In genomic region chr5:113126476-113126875, GRCm38 (mm10) we compare ENCODE assay signal across 26 mouse cellular contexts. TPM values are rescaled to one million over a fixed set of nuclear protein-coding genes. Genes with fewer than 3 reads are reported as not detected.
DNase-seq lines count a peak whose midpoint lies in the region; ATAC-seq and TF ChIP-seq lines count a peak whose summit lies in the region.
"Had no signal": no experiment of that assay in that cellular context is flagged by ENCODE, and none has a peak within 500 bp of the region (broad histone marks: within the 10 kb centered on the region; RNA-seq: fewer than 3 reads in every experiment).

No protein-coding gene starts in this region.

- peak; percentile 56 for DNase-seq in forebrain, postnatal 0 days
- no peak for DNase-seq in forebrain, embryonic 14.5 days (ENCODE audit: low spot score)
- DNase-seq in layer of hippocampus, adult 2 months (ENCODE audit: low spot score in 2 of 2) = peak; percentile 71 to 76
- peak; percentile 63 to 73 for DNase-seq in layer of hippocampus, postnatal 36 days
- no peak for DNase-seq in lung, postnatal 10 days
- DNase-seq: adrenal gland, postnatal 10 days; cerebellum, adult 11-12 months; cerebellum, adult 9-10 months; cerebellum, postnatal 25 days; gastrocnemius, postnatal 25 days; heart, adult 11 months; heart, postnatal 36 days had no signal

- no peaks in the 10 kb centered on the region for H3K9me3 ChIP-seq in forebrain, postnatal 0 days (ENCODE audit: low read length)
- no peaks in the 10 kb centered on the region for H3K9me3 ChIP-seq in forebrain, embryonic 14.5 days (replicated peaks; ENCODE audit: control insufficient read depth, low read length)
- H3K9me3 ChIP-seq in kidney, embryonic 15.5 days (replicated peaks) = no peaks in the 10 kb centered on the region
- H3K9me3 ChIP-seq in kidney, embryonic 14.5 days (ENCODE audit: control insufficient read depth, low read length) = no peaks in the 10 kb centered on the region
- H3K9me3 ChIP-seq: embryonic facial prominence, embryonic 12.5 days; forebrain, embryonic 13.5 days; heart, embryonic 13.5 days; hindbrain, embryonic 12.5 days had no signal

- H3K9ac ChIP-seq in forebrain, postnatal 0 days = no peak overlapping the region
- no peak overlapping the region for H3K9ac ChIP-seq in forebrain, embryonic 14.5 days (ENCODE audit: low read length)
- no peak overlapping the region for H3K9ac ChIP-seq in kidney, embryonic 15.5 days
- H3K9ac ChIP-seq in kidney, embryonic 14.5 days (ENCODE audit: low read depth, low read length) = no peak overlapping the region
- H3K9ac ChIP-seq: embryonic facial prominence, embryonic 12.5 days; forebrain, embryonic 13.5 days; heart, embryonic 13.5 days; hindbrain, embryonic 12.5 days had no signal

- ATAC-seq in forebrain, postnatal 0 days = 0 out of 2 replicates have a peak, but pooled peaks have one; percentile 42
- no peak for ATAC-seq in forebrain, embryonic 14.5 days
- ATAC-seq in kidney, embryonic 15.5 days (replicated peaks; ENCODE audit: low FRiP score) = no peak
- no peak for ATAC-seq in kidney, embryonic 14.5 days (ENCODE audit: low FRiP score, low TSS enrichment)
- ATAC-seq: forebrain, embryonic 13.5 days; hindbrain, postnatal 0 days had no signal

- H3K4me2 ChIP-seq in forebrain, postnatal 0 days (ENCODE audit: low read depth) = no peak overlapping the region
- no peak overlapping the region for H3K4me2 ChIP-seq in forebrain, embryonic 14.5 days (ENCODE audit: low read length)
- no peak overlapping the region for H3K4me2 ChIP-seq in kidney, embryonic 15.5 days
- H3K4me2 ChIP-seq in kidney, embryonic 14.5 days (replicated peaks; ENCODE audit: low read depth, low read length) = no peak overlapping the region
- H3K4me2 ChIP-seq: embryonic facial prominence, embryonic 12.5 days; forebrain, embryonic 13.5 days; heart, embryonic 13.5 days; hindbrain, embryonic 12.5 days had no signal

- H3K36me3 ChIP-seq in forebrain, postnatal 0 days (ENCODE audit: insufficient read depth) = no peaks in the 10 kb centered on the region
- no peaks in the 10 kb centered on the region for H3K36me3 ChIP-seq in forebrain, embryonic 14.5 days (ENCODE audit: control insufficient read depth, insufficient read depth, low read length)
- no peaks in the 10 kb centered on the region for H3K36me3 ChIP-seq in kidney, embryonic 15.5 days
- H3K36me3 ChIP-seq in kidney, embryonic 14.5 days (ENCODE audit: control insufficient read depth, insufficient read depth, low read length) = no peaks in the 10 kb centered on the region
- H3K36me3 ChIP-seq: embryonic facial prominence, embryonic 12.5 days; hindbrain, embryonic 12.5 days had no signal

- H3K27me3 ChIP-seq in forebrain, postnatal 0 days (ENCODE audit: insufficient read depth, low read length) = no peaks in the 10 kb centered on the region
- no peaks in the 10 kb centered on the region for H3K27me3 ChIP-seq in forebrain, embryonic 14.5 days (replicated peaks; ENCODE audit: control insufficient read depth, insufficient read depth, low read length)
- H3K27me3 ChIP-seq in kidney, embryonic 15.5 days = no peaks in the 10 kb centered on the region
- H3K27me3 ChIP-seq in kidney, embryonic 14.5 days (ENCODE audit: control insufficient read depth, insufficient read depth, low read length) = no peaks in the 10 kb centered on the region
- H3K27me3 ChIP-seq: embryonic facial prominence, embryonic 12.5 days; forebrain, embryonic 13.5 days; heart, embryonic 13.5 days; hindbrain, embryonic 12.5 days had no signal

- H3K27ac ChIP-seq in forebrain, postnatal 0 days (ENCODE audit: low read depth, low read length) = no peak overlapping the region
- no peak overlapping the region for H3K27ac ChIP-seq in forebrain, embryonic 14.5 days (ENCODE audit: low read depth, low read length)
- H3K27ac ChIP-seq in kidney, embryonic 15.5 days = 0 out of 2 replicates have a peak overlapping the region, but pooled peaks have one; percentile 48
- H3K27ac ChIP-seq in kidney, embryonic 14.5 days (ENCODE audit: low read depth, low read length) = no peak overlapping the region
- H3K27ac ChIP-seq in layer of hippocampus, adult 2 months = peak overlapping the region; percentile 68; the same call in 1 of the 2 replicates
- H3K27ac ChIP-seq: forebrain, embryonic 13.5 days; hindbrain, embryonic 12.5 days; hindbrain, postnatal 0 days had no signal

- peaks cover 10% of the 10 kb centered on the region; the same call in 1 of the 2 replicates for H3K4me1 ChIP-seq in forebrain, postnatal 0 days (ENCODE audit: insufficient read depth)
- peaks cover 8% of the 10 kb centered on the region; the same call in 1 of the 2 replicates for H3K4me1 ChIP-seq in forebrain, embryonic 14.5 days (ENCODE audit: control insufficient read depth, insufficient read depth, low read length)
- peaks cover 59% of the 10 kb centered on the region for H3K4me1 ChIP-seq in kidney, embryonic 15.5 days
- H3K4me1 ChIP-seq in kidney, embryonic 14.5 days (ENCODE audit: control insufficient read depth, insufficient read depth, low read length) = peaks cover 22% of the 10 kb centered on the region

- TF ChIP-seq CTCF in forebrain, postnatal 0 days (IDR thresholded peaks at IDR 0.05; ENCODE audit: low read depth) = no peak
- TF ChIP-seq CTCF in layer of hippocampus, adult 2 months (conservative IDR thresholded peaks at IDR 0.05) = no peak

- H3K4me3 ChIP-seq in forebrain, postnatal 0 days (ENCODE audit: low read depth, low read length) = no peak overlapping the region
- no peak overlapping the region for H3K4me3 ChIP-seq in forebrain, embryonic 14.5 days (ENCODE audit: low read depth, low read length)
- no peak overlapping the region for H3K4me3 ChIP-seq in kidney, embryonic 15.5 days (replicated peaks)
- H3K4me3 ChIP-seq in kidney, embryonic 14.5 days (ENCODE audit: low read length) = no peak overlapping the region
- H3K4me3 ChIP-seq in layer of hippocampus, adult 2 months = no peak overlapping the region
- H3K4me3 ChIP-seq: embryonic facial prominence, embryonic 12.5 days; forebrain, embryonic 13.5 days; heart, embryonic 13.5 days; hindbrain, embryonic 12.5 days had no signal

- 84% methylated on average over 12 of the region's 12 CpGs for WGBS in forebrain, postnatal 0 days
- 92% methylated on average over 12 of the region's 12 CpGs for WGBS in forebrain, embryonic 14.5 days
- 86% methylated on average over 12 of the region's 12 CpGs for WGBS in kidney, embryonic 15.5 days
- 86% methylated on average over 12 of the region's 12 CpGs for WGBS in kidney, embryonic 14.5 days

RNA-seq across cellular contexts. Expression of gene Crybb3, which starts 45.1 kb away (rescaled TPM):
- total RNA-seq in forebrain, postnatal 0 days (2014; rRNA removed) = 0.81 and 2.0 TPM in 2 replicates
- 1.6 and 1.7 TPM in 2 replicates for polyA plus RNA-seq in forebrain, postnatal 0 days (2015; fragmentation: Nextera tagmentation; extraction: Ambion mirVana)
- 0.48 and 0.70 TPM in 2 replicates for polyA plus RNA-seq in forebrain, embryonic 14.5 days (2014; fragmentation: Nextera tagmentation; extraction: Ambion mirVana)
- 1.1 and 1.2 TPM in 2 replicates for polyA plus RNA-seq in kidney, embryonic 15.5 days (2015; fragmentation: Nextera tagmentation; extraction: Ambion mirVana)
- polyA plus RNA-seq in kidney, embryonic 14.5 days (2014; fragmentation: Nextera tagmentation; extraction: Ambion mirVana) = 0.47 and 1.8 TPM in 2 replicates
- total RNA-seq in layer of hippocampus, adult 2 months (2021) = 1 to 10 TPM; 3.8 to 4.2 TPM
- total RNA-seq in layer of hippocampus, postnatal 36 days (2021) = 1 to 10 TPM; 1.6 to 3.3 TPM
- total RNA-seq: MEL had no signal
- polyA plus RNA-seq: C2C12 had no signal

RNA-seq across cellular contexts. Expression of gene Crybb2, which starts 56.6 kb away (rescaled TPM):
- not detected in 2 replicates for total RNA-seq in forebrain, postnatal 0 days (2014; rRNA removed)
- not detected in 2 replicates for polyA plus RNA-seq in forebrain, postnatal 0 days (2015; fragmentation: Nextera tagmentation; extraction: Ambion mirVana)
- not detected in 2 replicates for polyA plus RNA-seq in forebrain, embryonic 14.5 days (2014; fragmentation: Nextera tagmentation; extraction: Ambion mirVana)
- not detected in 2 replicates for polyA plus RNA-seq in kidney, embryonic 15.5 days (2015; fragmentation: Nextera tagmentation; extraction: Ambion mirVana)
- polyA plus RNA-seq in kidney, embryonic 14.5 days (2014; fragmentation: Nextera tagmentation; extraction: Ambion mirVana) = not detected in 2 replicates
- total RNA-seq in layer of hippocampus, adult 2 months (2021) = not detected
- not detected for total RNA-seq in layer of hippocampus, postnatal 36 days (2021)
- total RNA-seq: adrenal gland, postnatal 10 days; adrenal gland, postnatal 4 days; gastrocnemius, adult 18-20 months; gastrocnemius, postnatal 25 days; heart, postnatal 36 days; hindbrain, postnatal 0 days; MEL had no signal
- polyA plus RNA-seq: C2C12; cortical plate, adult 2 months; embryonic facial prominence, embryonic 12.5 days; forebrain, embryonic 13.5 days; frontal cortex, adult 2 months; heart, embryonic 13.5 days; heart, postnatal 0 days; hindbrain, embryonic 12.5 days; hindbrain, postnatal 0 days had no signal

Comparison
In these comparisons a context has a peak if more than half of its experiments do, and no peak if none do; other contexts are left out.
1. DNase-seq: peak in forebrain, postnatal 0 days (single experiment), layer of hippocampus, adult 2 months (2 of 2) and layer of hippocampus, postnatal 36 days (2 of 2); none in forebrain, embryonic 14.5 days (single experiment) and lung, postnatal 10 days (single experiment).
2. H3K27ac ChIP-seq: peak in kidney, embryonic 15.5 days (single experiment) and layer of hippocampus, adult 2 months (single experiment); none in forebrain, postnatal 0 days (single experiment), forebrain, embryonic 14.5 days (single experiment) and kidney, embryonic 14.5 days (single experiment).